In the genomic region with DNA sequence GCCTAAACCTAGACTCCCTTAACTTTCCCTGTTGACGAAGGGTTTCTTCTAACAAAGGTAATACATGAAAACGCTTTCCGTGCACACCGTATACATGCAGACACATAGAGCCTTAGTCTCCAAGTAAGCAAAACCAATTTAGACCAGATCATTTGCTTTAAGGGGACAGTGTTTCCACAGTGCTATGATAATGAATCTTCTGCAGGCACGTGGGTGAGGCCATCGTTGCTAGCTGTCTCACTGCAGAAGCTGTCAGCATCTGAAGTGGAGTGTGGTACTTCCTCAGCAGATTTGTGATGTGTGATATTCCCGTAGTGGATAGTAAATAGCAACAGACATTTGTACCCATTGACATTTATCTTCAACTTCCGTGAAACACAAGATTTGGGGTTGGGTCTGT, we compare ENCODE assay signal across 15 mouse cellular contexts.
"Had no signal": no experiment of that assay in that cellular context is flagged by ENCODE, and none has a peak within 500 bp of the region (broad histone marks: within the 10 kb centered on the region; RNA-seq: fewer than 3 reads in every experiment).

No protein-coding gene starts in this region.

- H3K4me3 ChIP-seq: lung, embryonic 15.5 days; midbrain, embryonic 13.5 days; midbrain, embryonic 15.5 days; neural tube, embryonic 12.5 days; stomach, embryonic 15.5 days had no signal

- H3K36me3 ChIP-seq: lung, embryonic 15.5 days; midbrain, embryonic 15.5 days; stomach, embryonic 15.5 days had no signal

- H3K9me3 ChIP-seq: lung, embryonic 15.5 days; megakaryocyte, embryonic 14.5 days; midbrain, embryonic 13.5 days; midbrain, embryonic 15.5 days; neural tube, embryonic 12.5 days; stomach, embryonic 15.5 days had no signal

- H3K9ac ChIP-seq: lung, embryonic 15.5 days; midbrain, embryonic 13.5 days; midbrain, embryonic 15.5 days; neural tube, embryonic 12.5 days; stomach, embryonic 15.5 days had no signal

- DNase-seq: lung, adult 2 months; lung, postnatal 14 days; lung, postnatal 36 days; right cerebral cortex, postnatal 14 days; thymus, adult 2 months; thymus, postnatal 25 days; thymus, postnatal 4 days had no signal

- H3K27me3 ChIP-seq: lung, embryonic 15.5 days; megakaryocyte, embryonic 14.5 days; midbrain, embryonic 13.5 days; midbrain, embryonic 15.5 days; neural tube, embryonic 12.5 days; stomach, embryonic 15.5 days had no signal

- ATAC-seq: midbrain, embryonic 13.5 days; midbrain, embryonic 15.5 days had no signal

- H3K4me2 ChIP-seq: lung, embryonic 15.5 days; midbrain, embryonic 11.5 days; midbrain, embryonic 13.5 days; midbrain, embryonic 15.5 days; neural tube, embryonic 12.5 days; stomach, embryonic 15.5 days had no signal

- H3K27ac ChIP-seq: lung, embryonic 15.5 days; macrophage; midbrain, embryonic 13.5 days; midbrain, embryonic 15.5 days; neural tube, embryonic 12.5 days; stomach, embryonic 15.5 days had no signal
